Mouse (Mus musculus): ENCODE measurements at regions not wholly inside any gene's neighbourhood (a gene's known extent, or its start where the extent isn't known, plus 50 kb on each side); places are given as distances from the start of the nearest gene placed in this dataset.
"Not testable (repeated sequence)": the region's sequence is repeated elsewhere in the genome, so short reads cannot be mapped to it uniquely, and the experiment has no call there.

DNA sequence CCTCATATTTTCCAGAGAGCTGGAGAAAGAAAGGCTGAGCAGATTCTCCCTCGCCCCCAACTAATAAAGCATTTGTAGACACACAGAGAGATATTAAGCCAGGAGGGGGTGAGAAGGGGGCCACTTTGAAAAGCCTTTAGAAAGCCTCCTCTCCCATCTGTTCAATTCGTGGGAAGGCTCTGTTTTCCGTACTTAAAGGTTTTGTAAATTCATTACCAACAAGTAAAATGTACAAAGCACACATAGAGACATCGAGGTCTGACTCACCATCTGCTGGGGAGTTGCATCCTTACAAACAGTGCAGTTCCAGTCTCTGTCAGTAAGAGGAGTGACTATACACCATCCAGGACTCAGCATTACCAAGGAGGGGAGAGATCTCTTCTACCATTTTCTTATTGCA is 929.7 kb downstream of the Gm9195 start:
- peak; percentile 51 for DNase-seq (ENCODE audit: low spot score)
- H3K27ac ChIP-seq (ENCODE audit: low read depth, low read length), result no peak overlapping the region
- H3K9ac ChIP-seq (ENCODE audit: low read length), result no peak overlapping the region
- H3K4me2 ChIP-seq (ENCODE audit: low read length), result no peak overlapping the region
- H3K9me3 ChIP-seq (replicated peaks; ENCODE audit: control insufficient read depth, low read length), result no peaks in the 10 kb centered on the region
- WGBS, result 60% methylated on average over 4 of the region's 4 CpGs
- no peak overlapping the region for H3K4me3 ChIP-seq (ENCODE audit: low read depth, low read length)
- H3K27me3 ChIP-seq (replicated peaks; ENCODE audit: control insufficient read depth, insufficient read depth, low read length), result no peaks in the 10 kb centered on the region
- H3K4me1 ChIP-seq (ENCODE audit: control insufficient read depth, insufficient read depth, low read length), result no peaks in the 10 kb centered on the region
- ATAC-seq, result peak; percentile 68; the same call in 1 of the 2 replicates
- H3K36me3 ChIP-seq (ENCODE audit: control insufficient read depth, insufficient read depth, low read length), result no peaks in the 10 kb centered on the region

DNA sequence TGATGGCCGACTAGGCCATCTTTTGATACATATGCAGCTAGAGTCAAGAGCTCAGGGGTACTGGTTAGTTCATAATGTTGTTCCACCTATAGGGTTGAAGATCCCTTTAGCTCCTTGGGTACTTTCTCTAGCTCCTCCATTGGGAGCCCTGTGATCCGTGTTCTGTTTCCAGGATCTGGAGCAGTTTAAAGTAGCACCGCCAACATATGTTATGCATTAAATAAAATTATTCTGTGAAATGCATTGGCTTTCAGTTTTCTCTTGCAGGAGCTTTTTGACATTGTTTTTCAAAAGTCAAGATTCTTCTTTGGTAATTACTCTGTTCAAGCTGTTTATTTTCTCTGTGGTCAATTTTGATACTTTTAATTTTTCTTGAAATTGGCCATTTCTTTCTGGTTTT is 937.3 kb downstream of the Gm9195 start:
- 91% methylated on average over 2 of the region's 3 CpGs for WGBS
- not testable (repeated sequence) for H3K9ac ChIP-seq (ENCODE audit: low read length); H3K36me3 ChIP-seq (ENCODE audit: control insufficient read depth, insufficient read depth, low read length); DNase-seq (ENCODE audit: low spot score); H3K4me1 ChIP-seq (ENCODE audit: control insufficient read depth, insufficient read depth, low read length); H3K27ac ChIP-seq (ENCODE audit: low read depth, low read length); H3K27me3 ChIP-seq (replicated peaks; ENCODE audit: control insufficient read depth, insufficient read depth, low read length); H3K4me2 ChIP-seq (ENCODE audit: low read length); ATAC-seq; H3K9me3 ChIP-seq (replicated peaks; ENCODE audit: control insufficient read depth, low read length); H3K4me3 ChIP-seq (ENCODE audit: low read depth, low read length)

DNA sequence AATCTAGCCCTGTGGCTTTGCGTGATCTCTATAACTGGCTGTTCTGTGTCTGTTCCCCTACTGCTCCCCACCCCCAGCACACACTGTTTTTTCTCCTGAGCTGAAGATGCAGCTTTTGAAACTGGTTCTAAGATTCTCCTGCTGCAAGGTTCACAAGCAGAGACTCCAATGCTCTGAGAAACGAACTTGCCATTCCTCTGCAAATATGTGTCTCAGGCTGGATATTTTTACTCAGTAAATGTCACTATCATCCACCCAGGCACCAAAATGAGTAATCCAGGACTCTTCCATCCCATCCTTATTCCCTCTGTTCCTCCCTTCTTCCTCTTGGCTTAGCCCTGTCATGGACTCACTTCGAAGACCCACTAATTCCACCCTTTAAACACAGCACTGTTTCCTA is 943.9 kb upstream of the Fam160b2 start:
- Histone ChIP-seq H3K4me2 (ENCODE audit: low read length) (no peak overlapping the region), H3K9ac (ENCODE audit: low read length) (no peak overlapping the region), H3K36me3 (ENCODE audit: control insufficient read depth, insufficient read depth, low read length) (no peaks in the 10 kb centered on the region), H3K4me3 (ENCODE audit: low read depth, low read length) (no peak overlapping the region), H3K9me3 (replicated peaks; ENCODE audit: control insufficient read depth, low read length) (no peaks in the 10 kb centered on the region), H3K4me1 (ENCODE audit: control insufficient read depth, insufficient read depth, low read length) (no peaks in the 10 kb centered on the region), H3K27me3 (replicated peaks; ENCODE audit: control insufficient read depth, insufficient read depth, low read length) (no peaks in the 10 kb centered on the region), H3K27ac (ENCODE audit: low read depth, low read length) (no peak overlapping the region)
- WGBS, result 84% methylated on average over 3 of the region's 3 CpGs
- DNase-seq (ENCODE audit: low spot score) (no peak), ATAC-seq (no peak)

DNA sequence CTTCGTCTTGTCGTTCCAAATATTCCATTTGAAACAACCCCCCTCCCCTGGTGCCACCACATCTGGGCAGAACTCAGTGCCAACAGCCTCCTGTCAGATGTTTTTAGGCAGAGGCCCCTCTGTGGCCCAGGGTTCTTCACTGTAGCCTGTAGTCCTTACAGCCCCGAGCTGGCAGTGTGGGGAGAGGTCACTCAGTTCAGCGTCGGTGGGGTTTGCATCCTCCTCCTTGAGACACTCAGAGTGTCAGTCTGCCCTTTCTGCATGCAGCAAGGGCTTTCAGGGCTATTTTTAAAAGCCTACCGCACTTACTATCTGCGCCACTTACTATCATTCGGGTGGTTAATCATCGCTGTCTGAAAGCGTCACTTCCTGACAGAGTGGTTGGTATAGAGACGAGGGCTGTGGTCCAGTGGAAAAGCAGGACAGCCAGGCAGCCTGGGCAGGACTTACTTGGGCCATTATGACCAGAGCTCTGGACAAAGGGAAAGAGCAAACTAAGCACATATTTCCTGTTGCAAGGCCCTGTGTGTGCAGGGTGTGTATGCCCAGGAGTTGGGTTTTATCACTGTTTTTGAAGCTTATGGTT is 932.5 kb upstream of the Fam160b2 start:
- no peak overlapping the region for H3K27ac ChIP-seq (ENCODE audit: low read depth, low read length)
- DNase-seq (ENCODE audit: low spot score) (no peak), ATAC-seq (no peak)
- no peaks in the 10 kb centered on the region for H3K27me3 ChIP-seq (replicated peaks; ENCODE audit: control insufficient read depth, insufficient read depth, low read length)
- H3K36me3 ChIP-seq (ENCODE audit: control insufficient read depth, insufficient read depth, low read length), result no peaks in the 10 kb centered on the region
- no peak overlapping the region for H3K4me2 ChIP-seq (ENCODE audit: low read length)
- H3K9ac ChIP-seq (ENCODE audit: low read length), result no peak overlapping the region
- no peaks in the 10 kb centered on the region for H3K4me1 ChIP-seq (ENCODE audit: control insufficient read depth, insufficient read depth, low read length)
- H3K9me3 ChIP-seq (replicated peaks; ENCODE audit: control insufficient read depth, low read length), result no peaks in the 10 kb centered on the region
- H3K4me3 ChIP-seq (ENCODE audit: low read depth, low read length), result no peak overlapping the region
- 82% methylated on average over 11 of the region's 11 CpGs for WGBS

DNA sequence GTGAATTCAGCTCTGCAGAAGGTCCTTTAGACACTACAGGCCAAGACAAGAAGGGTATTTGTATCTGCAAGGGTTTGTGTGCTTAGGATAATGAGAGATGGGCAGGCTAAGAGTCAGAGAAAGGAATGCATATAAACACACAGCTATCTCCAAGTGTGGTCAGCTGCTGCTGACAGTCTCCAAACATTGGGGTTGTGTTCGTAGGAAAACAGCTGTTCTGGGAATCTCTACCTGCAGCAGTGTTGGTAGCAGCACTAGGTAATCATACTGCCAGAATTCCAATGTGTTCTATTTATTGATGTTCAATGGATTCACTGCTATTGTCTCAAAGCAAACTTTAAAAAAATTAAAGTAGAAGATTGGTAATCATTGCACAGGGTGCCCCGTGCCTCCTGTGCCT is 931.7 kb upstream of the Fam160b2 start:
- Histone ChIP-seq H3K36me3 (ENCODE audit: control insufficient read depth, insufficient read depth, low read length) (no peaks in the 10 kb centered on the region), H3K4me3 (ENCODE audit: low read depth, low read length) (no peak overlapping the region), H3K4me1 (ENCODE audit: control insufficient read depth, insufficient read depth, low read length) (no peaks in the 10 kb centered on the region), H3K27ac (ENCODE audit: low read depth, low read length) (no peak overlapping the region), H3K4me2 (ENCODE audit: low read length) (no peak overlapping the region), H3K27me3 (replicated peaks; ENCODE audit: control insufficient read depth, insufficient read depth, low read length) (no peaks in the 10 kb centered on the region), H3K9me3 (replicated peaks; ENCODE audit: control insufficient read depth, low read length) (no peaks in the 10 kb centered on the region), H3K9ac (ENCODE audit: low read length) (no peak overlapping the region)
- ATAC-seq, result no peak
- DNase-seq (ENCODE audit: low spot score), result no peak
- WGBS, result 80% methylated on average over 2 of the region's 2 CpGs

DNA sequence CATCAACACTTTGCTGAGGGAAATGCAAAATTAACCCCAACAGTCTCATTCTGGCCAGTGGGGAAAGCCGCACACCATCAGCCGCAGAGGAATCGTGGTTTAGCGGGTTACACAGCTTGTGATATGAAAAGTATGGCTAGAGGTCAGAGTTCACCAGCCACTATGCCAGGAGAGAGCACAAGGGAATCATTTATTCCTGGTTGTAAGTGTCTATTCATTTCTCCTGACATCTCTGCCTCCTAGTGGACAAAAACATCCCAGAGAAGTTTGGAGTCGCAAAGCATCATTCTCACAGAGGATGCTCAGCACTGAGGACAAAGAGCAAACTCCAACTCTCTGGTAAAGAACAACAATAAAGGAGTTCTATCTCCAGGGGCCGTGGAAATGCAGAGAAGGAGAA is 930.8 kb upstream of the Fam160b2 start:
- ATAC-seq, result no peak
- no peaks in the 10 kb centered on the region for H3K27me3 ChIP-seq (replicated peaks; ENCODE audit: control insufficient read depth, insufficient read depth, low read length)
- no peaks in the 10 kb centered on the region for H3K9me3 ChIP-seq (replicated peaks; ENCODE audit: control insufficient read depth, low read length)
- H3K9ac ChIP-seq (ENCODE audit: low read length), result no peak overlapping the region
- WGBS, result 81% methylated on average over 6 of the region's 6 CpGs
- H3K36me3 ChIP-seq (ENCODE audit: control insufficient read depth, insufficient read depth, low read length), result no peaks in the 10 kb centered on the region
- no peaks in the 10 kb centered on the region for H3K4me1 ChIP-seq (ENCODE audit: control insufficient read depth, insufficient read depth, low read length)
- no peak overlapping the region for H3K4me2 ChIP-seq (ENCODE audit: low read length)
- no peak overlapping the region for H3K27ac ChIP-seq (ENCODE audit: low read depth, low read length)
- H3K4me3 ChIP-seq (ENCODE audit: low read depth, low read length), result no peak overlapping the region
- DNase-seq (ENCODE audit: low spot score), result peak; percentile 16

DNA sequence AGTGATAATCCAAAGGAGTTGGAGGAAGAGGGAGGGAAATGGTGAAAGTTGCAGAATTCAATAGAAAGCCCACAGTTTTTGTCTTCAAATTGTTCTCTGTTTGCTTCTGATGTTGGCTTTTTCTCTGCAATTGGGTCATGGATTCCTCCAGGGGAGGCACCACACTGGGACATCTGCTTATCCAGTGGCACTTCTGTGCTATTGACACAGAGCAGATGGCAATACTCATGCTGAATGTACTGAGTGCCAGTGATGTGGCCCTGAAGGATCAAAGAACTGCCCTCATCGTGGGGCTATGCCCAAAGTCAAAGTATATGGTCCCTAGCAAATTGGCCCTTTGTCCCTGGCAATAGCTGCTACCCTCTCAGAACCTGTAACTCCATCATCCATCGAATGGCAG is 918.9 kb upstream of the Fam160b2 start:
- no peak overlapping the region for H3K9ac ChIP-seq (ENCODE audit: low read length)
- no peak for DNase-seq (ENCODE audit: low spot score)
- no peak overlapping the region for H3K4me2 ChIP-seq (ENCODE audit: low read length)
- no peak overlapping the region for H3K4me3 ChIP-seq (ENCODE audit: low read depth, low read length)
- no peaks in the 10 kb centered on the region for H3K27me3 ChIP-seq (replicated peaks; ENCODE audit: control insufficient read depth, insufficient read depth, low read length)
- no peaks in the 10 kb centered on the region for H3K9me3 ChIP-seq (replicated peaks; ENCODE audit: control insufficient read depth, low read length)
- no peak for ATAC-seq
- no peaks in the 10 kb centered on the region for H3K4me1 ChIP-seq (ENCODE audit: control insufficient read depth, insufficient read depth, low read length)
- H3K27ac ChIP-seq (ENCODE audit: low read depth, low read length), result no peak overlapping the region
- H3K36me3 ChIP-seq (ENCODE audit: control insufficient read depth, insufficient read depth, low read length), result no peaks in the 10 kb centered on the region
- 57% methylated on average over 2 of the region's 2 CpGs for WGBS

DNA sequence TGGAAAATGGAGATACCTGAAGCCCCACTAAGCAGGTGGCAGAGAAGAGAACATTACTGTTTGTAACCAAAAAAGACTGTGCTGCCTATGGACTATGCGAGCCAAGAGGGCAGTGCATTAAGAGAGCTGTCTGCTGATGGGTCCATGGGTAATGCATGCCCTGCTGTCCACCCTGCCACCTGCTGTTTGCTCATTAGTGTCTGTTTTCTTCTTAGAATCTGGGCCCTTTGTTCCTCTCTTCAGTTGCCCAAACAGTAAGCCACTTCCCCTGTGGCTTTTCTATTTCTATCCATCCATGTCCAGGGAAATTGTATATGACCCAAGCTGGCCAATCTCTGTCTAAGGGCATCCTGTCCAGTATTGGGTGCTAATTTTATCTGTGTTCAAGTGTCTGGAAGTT is 901.2 kb upstream of the Fam160b2 start:
- Histone ChIP-seq H3K4me3 (ENCODE audit: low read depth, low read length) (no peak overlapping the region), H3K27me3 (replicated peaks; ENCODE audit: control insufficient read depth, insufficient read depth, low read length) (no peaks in the 10 kb centered on the region), H3K4me2 (ENCODE audit: low read length) (no peak overlapping the region), H3K9me3 (replicated peaks; ENCODE audit: control insufficient read depth, low read length) (no peaks in the 10 kb centered on the region), H3K4me1 (ENCODE audit: control insufficient read depth, insufficient read depth, low read length) (no peaks in the 10 kb centered on the region), H3K9ac (ENCODE audit: low read length) (no peak overlapping the region), H3K27ac (ENCODE audit: low read depth, low read length) (no peak overlapping the region), H3K36me3 (ENCODE audit: control insufficient read depth, insufficient read depth, low read length) (no peaks in the 10 kb centered on the region)
- DNase-seq (ENCODE audit: low spot score), result no peak
- WGBS, result 50% methylated on average over 1 of the region's 1 CpGs
- no peak for ATAC-seq

DNA sequence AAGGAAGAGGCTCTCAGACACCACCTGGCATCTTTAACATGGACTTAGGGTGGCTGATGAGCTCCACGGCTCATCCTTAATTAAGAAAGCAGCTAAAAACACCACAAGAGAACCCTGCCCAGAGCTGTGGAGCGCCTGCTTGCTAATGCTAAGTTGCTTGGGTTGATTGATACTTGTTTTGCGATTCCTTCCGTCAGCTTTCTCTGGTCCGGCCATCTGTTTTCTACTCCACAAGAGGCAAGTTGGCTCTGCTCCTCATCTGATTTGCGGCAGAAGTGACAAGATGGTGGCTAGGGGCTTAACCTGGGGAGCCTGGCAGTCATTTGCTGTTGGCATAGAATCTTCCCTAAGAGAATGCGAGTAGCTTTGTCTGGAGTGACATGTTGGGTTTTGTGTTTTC is 891.6 kb upstream of the Fam160b2 start:
- H3K9me3 ChIP-seq (replicated peaks; ENCODE audit: control insufficient read depth, low read length), result no peaks in the 10 kb centered on the region
- no peak overlapping the region for H3K27ac ChIP-seq (ENCODE audit: low read depth, low read length)
- no peaks in the 10 kb centered on the region for H3K27me3 ChIP-seq (replicated peaks; ENCODE audit: control insufficient read depth, insufficient read depth, low read length)
- no peaks in the 10 kb centered on the region for H3K36me3 ChIP-seq (ENCODE audit: control insufficient read depth, insufficient read depth, low read length)
- peak; percentile 40 for DNase-seq (ENCODE audit: low spot score)
- H3K4me2 ChIP-seq (ENCODE audit: low read length), result no peak overlapping the region
- no peak; the same call in 1 of the 2 replicates for ATAC-seq
- WGBS, result 71% methylated on average over 7 of the region's 7 CpGs
- no peaks in the 10 kb centered on the region; the same call in 1 of the 2 replicates for H3K4me1 ChIP-seq (ENCODE audit: control insufficient read depth, insufficient read depth, low read length)
- H3K9ac ChIP-seq (ENCODE audit: low read length), result no peak overlapping the region
- H3K4me3 ChIP-seq (ENCODE audit: low read depth, low read length), result no peak overlapping the region

All from forebrain, embryonic 14.5 days (tissue).